In the genomic region with DNA sequence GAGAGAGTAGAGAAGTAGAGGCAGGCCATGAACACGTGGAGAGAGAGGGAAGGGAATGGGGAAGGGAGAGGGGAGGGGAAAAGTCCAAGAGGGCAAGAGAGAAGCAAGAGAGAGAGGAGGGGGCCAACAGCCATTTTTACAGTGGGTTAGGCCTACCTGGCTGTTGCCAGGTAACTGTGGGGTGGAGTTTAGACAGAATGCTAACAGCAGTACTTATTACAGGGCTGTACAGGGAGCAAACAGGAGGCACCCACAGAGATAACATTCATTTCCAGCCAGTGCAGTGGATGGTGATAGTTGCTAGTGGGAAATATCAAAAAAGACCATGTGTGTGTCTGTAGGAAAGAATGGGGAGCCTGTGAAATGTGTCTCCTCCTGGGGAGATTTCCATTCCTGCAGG, we compare ENCODE assay signal across 16 mouse cellular contexts. TPM values are rescaled to one million over a fixed set of nuclear protein-coding genes. Genes with fewer than 3 reads are reported as not detected.
"Had no signal": no experiment of that assay in that cellular context is flagged by ENCODE, and none has a peak within 500 bp of the region (broad histone marks: within the 10 kb centered on the region; RNA-seq: fewer than 3 reads in every experiment).

No protein-coding gene starts in this region.

- H3K4me1 ChIP-seq: liver, embryonic 15.5 days; lung, embryonic 15.5 days; megakaryocyte, embryonic 14.5 days; midbrain, embryonic 13.5 days; midbrain, embryonic 15.5 days had no signal

- H3K4me3 ChIP-seq: liver, embryonic 15.5 days; lung, embryonic 15.5 days; megakaryocyte, embryonic 14.5 days; midbrain, embryonic 13.5 days; midbrain, embryonic 15.5 days; neural tube, embryonic 12.5 days had no signal

- H3K9ac ChIP-seq: liver, embryonic 15.5 days; liver, postnatal 0 days; lung, embryonic 15.5 days; midbrain, embryonic 13.5 days; midbrain, embryonic 15.5 days; neural tube, embryonic 12.5 days had no signal

- ATAC-seq: liver, postnatal 0 days; lung, postnatal 0 days; midbrain, embryonic 13.5 days; midbrain, embryonic 15.5 days had no signal

- H3K36me3 ChIP-seq: liver, embryonic 15.5 days; lung, embryonic 15.5 days; midbrain, embryonic 15.5 days; neural tube, embryonic 12.5 days had no signal

- H3K27ac ChIP-seq: liver, embryonic 15.5 days; lung, embryonic 15.5 days; macrophage; midbrain, embryonic 13.5 days; midbrain, embryonic 15.5 days; neural tube, embryonic 12.5 days had no signal

- H3K27me3 ChIP-seq: liver, embryonic 15.5 days; lung, embryonic 15.5 days; midbrain, embryonic 13.5 days; midbrain, embryonic 15.5 days; neural tube, embryonic 12.5 days had no signal

- H3K4me2 ChIP-seq: liver, embryonic 15.5 days; lung, embryonic 15.5 days; midbrain, embryonic 11.5 days; midbrain, embryonic 13.5 days; midbrain, embryonic 15.5 days; neural tube, embryonic 12.5 days had no signal

- DNase-seq: liver, postnatal 0 days; lung, adult 2 months; lung, postnatal 14 days; lung, postnatal 36 days; right cerebral cortex, postnatal 14 days; thymus, postnatal 14 days; thymus, postnatal 36 days had no signal

- H3K9me3 ChIP-seq: liver, embryonic 15.5 days; lung, embryonic 15.5 days; megakaryocyte, embryonic 14.5 days; midbrain, embryonic 13.5 days; midbrain, embryonic 15.5 days; neural tube, embryonic 12.5 days had no signal

RNA-seq across cellular contexts. Expression of a gene that starts 27.5 kb away (rescaled TPM):
- polyA plus RNA-seq: liver, embryonic 15.5 days; liver, postnatal 0 days had no signal
